ENCODE assay signal across 8 mouse cellular contexts in genomic region chr4:10874718-10875121, GRCm38 (mm10). TPM values are rescaled to one million over a fixed set of nuclear protein-coding genes. Genes with fewer than 3 reads are reported as not detected.
A peak's percentile ranks its signal among the peaks of the same experiment; 100 is the strongest.
DNase-seq lines count a peak whose midpoint lies in the region; ATAC-seq and TF ChIP-seq lines count a peak whose summit lies in the region.

No protein-coding gene starts in this region.

- peak overlapping the region; percentile 89 for H3K9ac ChIP-seq in kidney, embryonic 14.5 days (ENCODE audit: low read depth, low read length)
- H3K9ac ChIP-seq in liver, embryonic 14.5 days (replicated peaks), result peak overlapping the region; percentile 97

- H3K4me3 ChIP-seq in kidney, embryonic 14.5 days (ENCODE audit: low read length), result peak overlapping the region; percentile 87
- H3K4me3 ChIP-seq in liver, embryonic 14.5 days (ENCODE audit: insufficient read depth in 1 of 2, low read depth in 2 of 2, low read length in 2 of 2), result peak overlapping the region; percentile 64 to 93
- H3K4me3 ChIP-seq in myocyte, result peak overlapping the region; percentile 77

- H3K27me3 ChIP-seq in Patski (no peaks in the 10 kb centered on the region), myocyte (ENCODE audit: control insufficient read depth, insufficient read depth, insufficient read length) (no peaks in the 10 kb centered on the region)
- H3K27me3 ChIP-seq in kidney, embryonic 14.5 days (ENCODE audit: control insufficient read depth, insufficient read depth, low read length), result no peaks in the 10 kb centered on the region
- H3K27me3 ChIP-seq in liver, embryonic 14.5 days (ENCODE audit: control insufficient read depth, insufficient read depth, low read length), result no peaks in the 10 kb centered on the region

- H3K4me2 ChIP-seq in kidney, embryonic 14.5 days (replicated peaks; ENCODE audit: low read depth, low read length), result peak overlapping the region; percentile 61
- peak overlapping the region; percentile 86 for H3K4me2 ChIP-seq in liver, embryonic 14.5 days (ENCODE audit: low read depth)
- peak overlapping the region; percentile 93 for H3K4me2 ChIP-seq in myocyte (ENCODE audit: low read depth)

- no peak for TF ChIP-seq CTCF in Patski (IDR thresholded peaks at IDR 0.05)
- TF ChIP-seq CTCF in liver, embryonic 14.5 days (IDR thresholded peaks at IDR 0.05; ENCODE audit: low read depth), result 0 out of 2 replicates have a peak, but pooled peaks have one; percentile 3

- CTCF ChIA-PET in Patski (lab: Charles Lee), result no interaction called here

- H3K79me2 ChIP-seq in myocyte (ENCODE audit: control insufficient read depth, insufficient read depth), result no peaks in the 10 kb centered on the region

- H3K27ac ChIP-seq in kidney, embryonic 14.5 days (ENCODE audit: low read depth, low read length), result peak overlapping the region; percentile 98
- peak overlapping the region; percentile 96 for H3K27ac ChIP-seq in liver, embryonic 14.5 days

- TF ChIP-seq POLR2A in myocyte (IDR thresholded peaks at IDR 0.05; ENCODE audit: insufficient read length, low read depth), result peak; percentile 40

- in situ Hi-C loops in Patski (cut with MboI; ENCODE audit: low pct_unique_long_range_greater_than_20kb), result no loop called here

- DNase-seq in 416B (ENCODE audit: low read depth) (peak; percentile 73), Patski (ENCODE audit: low read depth, low spot score) (no peak)
- peak; percentile 81 for DNase-seq in embryo, embryonic 11 days
- DNase-seq in heart, adult 18-20 months, result peak; percentile 44 to 57
- DNase-seq in liver, embryonic 14.5 days (ENCODE audit: low read depth in 3 of 3, low spot score in 3 of 3), result peak in 2 of 3 experiments; percentile 30 to 45
- peak; percentile 54 for DNase-seq in urinary bladder, adult 2 months (ENCODE audit: low spot score)

- under 1% methylated on average over 37 of the region's 37 CpGs for WGBS in kidney, embryonic 14.5 days
- whole genome bisulfite sequencing in liver, embryonic 14.5 days (ENCODE audit: insufficient replicate concordance), result under 1% methylated on average over 37 of the region's 37 CpGs

- H3ac ChIP-seq in myocyte (ENCODE audit: control insufficient read depth, insufficient read length), result peak overlapping the region; percentile 92

- H3K36me3 ChIP-seq in kidney, embryonic 14.5 days (ENCODE audit: control insufficient read depth, insufficient read depth, low read length), result 0 out of 2 replicates have a peak, but pooled peaks cover 3% of the 10 kb centered on the region
- no peaks in the 10 kb centered on the region for H3K36me3 ChIP-seq in liver, embryonic 14.5 days (replicated peaks; ENCODE audit: control insufficient read depth, insufficient read depth, low read depth)
- no peaks in the 10 kb centered on the region for H3K36me3 ChIP-seq in myocyte (ENCODE audit: control insufficient read depth, insufficient read depth)

- 0 out of 2 replicates have a peak, but pooled peaks cover 3% of the 10 kb centered on the region for H3K4me1 ChIP-seq in kidney, embryonic 14.5 days (ENCODE audit: control insufficient read depth, insufficient read depth, low read length)
- H3K4me1 ChIP-seq in liver, embryonic 14.5 days (replicated peaks; ENCODE audit: control insufficient read depth in 2 of 2, insufficient read depth in 2 of 2, low read length in 1 of 2), result peaks cover 6 to 11% of the 10 kb centered on the region in 2 experiments

- no peak for TF ChIP-seq EP300 in liver, embryonic 14.5 days (IDR thresholded peaks at IDR 0.05; ENCODE audit: low read depth)

- ATAC-seq in Patski, result peak; percentile 66
- ATAC-seq in kidney, embryonic 14.5 days (ENCODE audit: low FRiP score, low TSS enrichment), result peak; percentile 86
- ATAC-seq in liver, embryonic 14.5 days (ENCODE audit: insufficient read depth), result peak; percentile 63

- POLR2A ChIA-PET in Patski (lab: Charles Lee), result no interaction called here

- no peaks in the 10 kb centered on the region for H3K9me3 ChIP-seq in kidney, embryonic 14.5 days (ENCODE audit: control insufficient read depth, low read length)
- H3K9me3 ChIP-seq in liver, embryonic 14.5 days (ENCODE audit: control insufficient read depth, low read length), result no peaks in the 10 kb centered on the region

TF ChIP-seq in myocyte, 11 proteins besides CTCF, POLR2A, EP300 and RAD21:
- TF ChIP-seq E2F4 (IDR thresholded peaks at IDR 0.05; ENCODE audit: insufficient read depth) (no peak), TCF3 (IDR thresholded peaks at IDR 0.05; ENCODE audit: insufficient read length, low read depth) (no peak), SRF (IDR thresholded peaks at IDR 0.05; ENCODE audit: control insufficient read depth, insufficient read length, low read depth) (no peak), MYOD1 (IDR thresholded peaks at IDR 0.05; ENCODE audit: control insufficient read depth in 1 of 3, insufficient read length in 2 of 3, low read depth in 2 of 3) (no peak), CEBPB (IDR thresholded peaks at IDR 0.05; ENCODE audit: insufficient read depth, poor library complexity, severe bottlenecking) (no peak), REST (IDR thresholded peaks at IDR 0.05; ENCODE audit: insufficient read depth, insufficient read length) (no peak), POLR2AphosphoS2 (IDR thresholded peaks at IDR 0.05; ENCODE audit: insufficient read length, low read depth) (no peak), MYOG (IDR thresholded peaks at IDR 0.05; ENCODE audit: control insufficient read depth in 1 of 3, insufficient read depth in 1 of 3, insufficient read length in 2 of 3, low read depth in 2 of 3) (no peak), USF1 (IDR thresholded peaks at IDR 0.05; ENCODE audit: low read depth) (no peak), MAX (IDR thresholded peaks at IDR 0.05; ENCODE audit: low read depth) (no peak), TCF12 (IDR thresholded peaks at IDR 0.05; ENCODE audit: insufficient read depth, poor library complexity, severe bottlenecking) (no peak)

RNA-seq across cellular contexts. Expression of gene 2610301B20Rik, which starts 0.4 kb away (rescaled TPM):
- polyA plus RNA-seq in Patski (2021) (16.3 TPM), myocyte (2012; fragmentation: generic; extraction: Trizol) (9.5 TPM)
- 1 to 10 TPM; 6.6 to 7.0 TPM for total RNA-seq in heart, adult 18-20 months (2021)
- 29.9 and 30.1 TPM in 2 replicates for polyA plus RNA-seq in kidney, embryonic 14.5 days (2014; fragmentation: Nextera tagmentation; extraction: Ambion mirVana)
- 5.1 and 6.2 TPM in 2 replicates for polyA plus RNA-seq in liver, embryonic 14.5 days (2012; rRNA removed)
- 9.8 and 10.0 TPM in 2 replicates for polyA plus RNA-seq in liver, embryonic 14.5 days (2014; fragmentation: Nextera tagmentation; extraction: Ambion mirVana)
- 20.0 and 20.9 TPM in 2 replicates for polyA plus RNA-seq in urinary bladder, adult 2 months (2012; rRNA removed)
